Mouse (Mus musculus) left cerebral cortex, adult 11 months (tissue): ENCODE results near the gene Vps11.
"Not testable (repeated sequence)": the region's sequence is repeated elsewhere in the genome, so short reads cannot be mapped to it uniquely, and the experiment has no call there.

Experiments used
- DNase-seq: peaks from one replicate; pipeline ENCODE4 v3.0.0; 2022; ENCODE audit warnings: low spot score

Vps11 gene

DNA sequence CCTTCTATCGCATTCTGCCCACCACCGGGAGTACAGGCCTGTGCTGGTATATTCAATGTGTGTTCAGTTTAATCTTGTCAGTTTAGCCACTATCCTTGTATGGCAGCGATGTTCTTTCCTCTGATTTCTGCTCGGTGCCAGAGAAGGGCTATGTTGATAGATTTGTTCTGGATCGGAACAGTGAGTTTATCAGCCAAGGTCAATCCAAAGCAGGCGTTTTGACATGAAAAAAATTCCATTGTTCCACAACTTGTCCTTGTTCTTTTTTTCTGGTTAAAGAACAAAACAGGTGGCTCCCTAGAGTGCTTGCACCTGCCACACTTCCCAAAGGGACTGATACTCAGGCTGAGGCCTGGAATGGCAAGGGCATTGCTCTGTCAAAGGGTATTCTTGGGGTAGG, 14.7 kb upstream of the Vps11 start:
- no peak for DNase-seq

- no peak for DNase-seq
These were observed 11.9 kb upstream of the Vps11 start for GRCm38 (mm10) chr9:44373386-44373785.

DNA sequence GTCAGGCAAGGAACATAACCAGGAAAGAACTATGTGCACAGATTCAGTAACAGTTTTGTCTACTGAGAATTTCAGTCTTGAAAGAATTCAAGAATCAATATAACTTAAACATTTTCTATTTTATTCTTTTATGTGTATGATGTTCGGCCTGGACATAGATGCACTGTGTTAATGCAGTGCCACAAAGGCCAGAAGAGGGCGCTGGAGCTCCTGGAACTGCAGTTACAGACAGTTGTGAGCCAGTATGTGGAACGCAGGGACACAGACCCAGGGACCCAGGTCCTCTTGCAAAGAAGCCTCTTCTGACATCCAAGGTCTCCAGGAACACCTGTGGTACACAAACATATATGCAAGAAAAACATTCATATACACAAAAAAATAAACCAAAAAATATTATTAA, 3.0 kb upstream of the Vps11 start:
- no peak for DNase-seq

GRCm38 (mm10) chr9:44361931-44362330, 461 bp upstream of the Vps11 start:
- DNase-seq = not testable (repeated sequence)

DNA sequence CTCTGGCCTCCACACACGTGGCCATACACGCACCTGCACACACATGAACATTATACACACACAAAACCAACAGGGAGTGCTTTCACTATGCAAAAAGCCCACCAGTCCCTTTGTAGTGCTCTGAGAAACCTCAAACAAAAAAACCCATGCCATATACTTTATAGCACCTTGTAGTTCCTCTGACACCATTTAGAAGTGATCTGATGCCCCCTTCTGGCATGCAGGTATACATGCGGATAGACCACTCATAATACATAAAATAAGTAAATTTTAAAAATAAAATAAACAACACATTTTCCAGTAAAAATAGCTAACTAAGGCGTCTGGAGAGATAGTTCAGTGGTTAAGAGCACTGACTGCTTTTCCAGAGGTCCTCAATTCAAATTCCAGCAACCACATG, 4.3 kb downstream of the Vps11 start:
- DNase-seq = no peak

- DNase-seq = no peak
These were observed 8.3 kb downstream of the Vps11 start for GRCm38 (mm10) chr9:44353142-44353541.

DNA sequence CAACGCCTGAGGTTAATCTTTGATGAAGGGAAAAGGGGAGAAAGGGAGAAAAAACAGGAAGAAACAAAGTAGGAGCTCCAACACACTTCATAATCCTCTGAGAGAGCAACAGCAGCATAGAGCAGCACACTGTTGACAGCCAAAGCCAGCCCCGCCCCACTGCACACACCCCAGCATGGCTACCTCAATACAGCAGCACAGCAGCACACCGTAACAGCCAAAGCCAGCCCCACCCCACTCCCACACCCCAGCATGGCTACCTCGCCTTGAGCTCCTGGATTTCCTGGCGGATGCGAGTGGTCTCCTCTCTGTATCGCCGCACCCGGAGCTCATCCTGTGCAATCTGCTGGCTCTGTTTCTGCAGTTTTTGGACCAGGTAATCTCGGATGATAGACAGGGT, 9.1 kb downstream of the Vps11 start:
- no peak for DNase-seq

- DNase-seq = no peak
These were observed 10.1 kb downstream of the Vps11 start for GRCm38 (mm10) chr9:44351396-44351795.

DNA sequence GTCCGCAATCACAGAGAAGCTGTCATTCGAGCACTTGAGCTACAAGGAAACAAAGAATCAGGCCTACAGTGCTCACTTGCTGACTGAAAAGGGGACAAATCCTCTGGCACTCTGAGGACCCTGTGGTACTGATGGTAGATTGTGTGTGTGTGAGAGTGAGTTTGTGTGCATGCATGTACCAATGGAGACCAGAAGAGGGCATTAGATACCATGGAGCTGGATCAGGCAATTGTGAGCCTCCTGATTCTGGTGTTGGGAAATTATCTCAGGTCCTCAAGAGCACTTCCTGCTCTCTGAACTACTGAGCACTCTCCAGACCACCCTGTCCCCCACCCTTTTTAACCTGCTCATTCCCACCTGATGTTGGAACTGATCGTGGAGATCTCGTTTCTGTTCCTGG, 12.9 kb downstream of the Vps11 start:
- no peak for DNase-seq

GRCm38 (mm10) chr9:44347621-44348020, 13.8 kb downstream of the Vps11 start:
- no peak for DNase-seq

DNA sequence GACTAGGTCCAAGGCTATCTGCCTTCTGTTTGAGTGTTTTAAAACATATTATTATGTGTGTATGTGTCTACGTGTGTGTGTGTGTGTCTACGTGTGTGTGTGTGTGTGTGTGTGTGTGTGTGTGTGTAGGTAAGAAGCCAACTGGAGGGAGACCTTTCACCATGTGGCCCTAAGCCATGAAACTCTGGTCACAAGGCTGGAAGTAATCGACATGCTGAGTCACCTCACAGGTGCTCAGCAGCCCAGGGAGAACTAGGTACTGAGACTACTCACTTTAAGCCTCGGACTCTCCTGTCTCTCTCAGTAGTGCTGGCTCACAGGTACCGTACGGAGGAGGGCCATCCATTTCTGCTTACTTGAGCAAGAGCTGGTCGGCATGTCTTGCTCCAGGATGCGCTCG, 14.3 kb downstream of the Vps11 start:
- no peak for DNase-seq

DNA sequence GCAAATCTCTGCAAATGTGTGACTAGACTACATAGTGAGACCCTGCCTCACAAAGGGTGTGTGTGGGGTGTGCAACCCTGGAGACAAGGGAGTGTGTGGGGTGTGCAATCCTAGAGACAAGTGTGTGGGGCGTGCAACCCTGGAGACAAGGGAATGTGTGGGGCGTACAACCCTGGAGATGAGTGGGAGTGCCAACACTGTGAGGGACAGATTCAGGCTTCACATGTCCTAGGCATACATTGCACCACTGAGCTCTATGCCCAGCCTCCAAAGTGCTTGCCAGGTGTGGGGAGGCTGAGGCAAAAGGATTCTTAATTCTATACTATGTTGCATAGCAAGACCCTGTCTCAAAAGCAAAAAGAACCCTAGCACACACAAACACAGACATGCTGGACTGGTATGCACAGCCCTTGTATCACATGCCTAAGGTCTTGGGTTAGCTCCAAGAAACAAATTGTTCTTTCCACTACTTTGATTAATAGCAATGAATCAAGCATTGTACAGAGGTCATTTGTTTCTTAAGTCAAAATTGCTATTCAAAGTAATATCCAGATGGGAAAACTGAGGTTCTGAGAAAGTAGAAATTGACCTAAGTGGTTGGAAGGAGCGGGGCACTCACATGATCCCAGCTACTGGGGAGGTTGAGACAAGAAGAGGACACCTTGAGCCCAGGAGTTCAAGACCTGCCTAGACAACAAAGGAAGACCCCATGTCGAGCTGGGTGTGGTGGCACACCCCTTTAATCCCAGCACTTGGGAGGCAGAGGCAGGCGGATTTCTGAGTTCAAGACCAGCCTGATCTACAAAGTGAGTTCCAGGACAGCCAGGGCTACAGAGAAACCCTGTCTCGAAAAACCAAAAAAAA, 15.7 kb downstream of the Vps11 start:
- DNase-seq = no peak

- DNase-seq = peak; percentile 82
These were observed 17.6 kb downstream of the Vps11 start, which contains the start of gene Hmbs for GRCm38 (mm10) chr9:44343781-44344421. Gene Hmbs (minus strand): TSS chr9:44344228.

GRCm38 (mm10) chr9:44343290-44343689, 18.2 kb downstream of the Vps11 start:
- DNase-seq = no peak

DNA sequence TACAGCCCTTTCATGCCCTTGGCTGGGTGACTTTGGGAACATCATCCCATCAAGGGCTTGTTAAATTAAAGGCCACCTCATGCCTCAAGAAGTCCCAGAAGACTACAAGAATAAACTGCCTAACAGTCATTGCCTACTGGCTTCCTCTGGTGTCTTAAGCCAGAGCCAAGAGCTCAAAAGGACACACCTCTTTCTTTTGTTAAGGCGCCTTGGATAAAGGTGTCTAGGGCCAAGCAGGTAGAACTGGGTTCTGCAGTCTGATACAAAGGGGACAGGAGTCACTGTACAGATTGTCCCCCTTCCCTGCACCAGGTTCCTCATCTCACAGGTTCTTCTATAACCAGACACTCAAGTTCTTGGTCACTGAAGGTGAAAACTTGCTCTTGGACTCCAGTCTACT, 18.9 kb downstream of the Vps11 start:
- no peak for DNase-seq

- DNase-seq = no peak
These were observed 19.3 kb downstream of the Vps11 start for GRCm38 (mm10) chr9:44342173-44342572.

DNA sequence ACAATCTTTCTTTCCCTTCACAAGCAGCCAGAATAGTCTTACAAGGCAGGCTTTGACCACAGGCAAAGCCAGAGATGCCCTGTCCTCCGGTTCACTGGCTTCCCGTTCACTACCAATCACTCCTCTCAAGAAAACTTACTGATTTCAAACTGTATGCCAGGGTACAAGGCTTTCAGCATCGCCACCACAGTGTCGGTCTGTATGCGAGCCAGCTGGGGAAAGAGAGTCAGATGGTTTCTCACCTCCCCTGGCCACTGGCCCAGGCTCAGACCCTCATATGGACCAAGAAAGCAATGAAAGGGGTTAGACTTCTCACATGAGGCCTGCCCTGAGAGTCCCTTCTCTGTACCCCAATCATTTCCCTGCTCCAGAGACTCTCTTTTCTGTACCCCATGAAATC, 20.0 kb downstream of the Vps11 start:
- no peak for DNase-seq

GRCm38 (mm10) chr9:44338574-44338973, 22.9 kb downstream of the Vps11 start:
- no peak for DNase-seq

DNA sequence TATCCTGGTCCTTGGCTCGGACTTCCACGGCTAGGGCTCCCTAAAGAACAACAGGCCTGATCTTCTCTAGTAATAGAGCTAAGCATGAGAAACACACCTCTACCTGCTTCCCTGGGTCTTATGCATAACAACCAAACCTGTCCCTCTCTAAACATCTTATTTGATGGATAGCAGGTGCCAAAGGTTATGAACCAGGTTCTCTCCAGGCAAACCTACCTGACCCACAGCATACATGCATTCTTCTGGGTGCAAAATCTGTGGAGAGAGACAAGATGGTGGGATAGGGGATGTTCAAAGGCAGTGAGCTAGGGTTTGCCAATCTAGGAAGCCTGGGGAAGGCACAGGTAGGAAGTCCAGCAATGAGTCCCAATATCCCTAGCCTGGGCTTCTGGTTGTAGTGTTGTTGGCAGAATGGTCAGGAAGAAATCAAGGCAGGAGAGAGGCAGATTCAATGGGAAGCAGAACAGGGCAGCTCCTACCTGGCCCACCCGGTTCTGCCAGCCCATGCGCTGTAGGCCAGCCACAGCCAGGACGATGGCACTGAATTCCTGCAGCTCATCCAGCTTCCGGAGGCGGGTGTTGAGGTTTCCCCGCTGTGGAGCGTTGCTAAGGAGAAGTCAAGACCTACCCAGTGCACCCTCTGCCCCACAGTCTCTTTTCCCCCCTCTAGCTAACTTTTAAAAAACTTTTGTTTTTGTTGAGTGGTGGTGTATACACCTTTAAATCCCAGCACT, 23.9 kb downstream of the Vps11 start:
- no peak for DNase-seq

GRCm38 (mm10) chr9:44336964-44337363, 24.5 kb downstream of the Vps11 start:
- DNase-seq = no peak

GRCm38 (mm10) chr9:44336513-44336912, 25.0 kb downstream of the Vps11 start:
- DNase-seq = not testable (repeated sequence)

DNA sequence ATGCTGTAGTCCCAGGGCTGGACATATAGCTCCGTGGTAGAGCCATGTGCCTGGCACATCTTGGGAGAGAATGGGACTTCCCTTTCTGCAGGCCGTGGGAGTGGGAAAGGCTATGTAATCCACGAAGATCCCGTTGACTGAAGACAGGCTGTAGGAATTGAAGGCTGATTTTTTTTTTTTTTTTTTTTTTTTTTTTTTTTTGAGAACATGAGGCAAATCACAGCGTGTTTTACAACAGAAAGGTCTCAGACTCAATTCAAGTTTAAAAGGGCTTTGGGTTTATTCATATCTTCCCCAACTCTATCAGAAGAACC, 25.4 kb downstream of the Vps11 start:
- no peak for DNase-seq
